Mouse (Mus musculus) midbrain, embryonic 16.5 days (tissue): ENCODE data around the gene Pdgfa. TPM values are rescaled to one million over a fixed set of nuclear protein-coding genes. Genes with fewer than 3 reads are reported as not detected.

Experiments used
- ATAC-seq: fragments of 200-750 bp; cut with Nextera tagmentation; 2 replicates; pipeline ENCODE4 v1.8.0; 2017; ENCODE audit warnings: moderate TSS enrichment
- H3K27ac ChIP-seq: fragments of 300-500 bp; sonication (generic); 2 replicates; pipeline ENCODE4 v1.5.1; 2014; ENCODE audit warnings: mild to moderate bottlenecking, low read length, mixed read lengths
- H3K27me3 ChIP-seq: fragments of 300-500 bp; sonication (generic); 2 replicates; pipeline ENCODE4 v1.6.1; 2014; ENCODE audit warnings: low read depth, low read length, mixed read lengths; ENCODE audit not compliant: control insufficient read depth, insufficient read depth
- H3K36me3 ChIP-seq: fragments of 300-500 bp; sonication (generic); 2 replicates; pipeline ENCODE4 v1.6.1; 2014; ENCODE audit warnings: mild to moderate bottlenecking, low read length, moderate library complexity, mixed read lengths; ENCODE audit not compliant: control insufficient read depth, insufficient read depth
- H3K4me1 ChIP-seq: fragments of 300-500 bp; sonication (generic); 2 replicates; pipeline ENCODE4 v1.6.1; 2014; ENCODE audit warnings: mild to moderate bottlenecking, low read length, mixed read lengths; ENCODE audit not compliant: control insufficient read depth, insufficient read depth
- H3K4me2 ChIP-seq: fragments of 300-500 bp; sonication (generic); 2 replicates; pipeline ENCODE4 v1.6.1; 2014; ENCODE audit warnings: mild to moderate bottlenecking, low read length, mixed read lengths
- H3K4me3 ChIP-seq: fragments of 300-500 bp; sonication (generic); 2 replicates; pipeline ENCODE4 v1.5.1; 2014; ENCODE audit warnings: low read depth, mild to moderate bottlenecking, low read length, moderate library complexity, mixed read lengths
- H3K9ac ChIP-seq: fragments of 300-500 bp; sonication (generic); 2 replicates; pipeline ENCODE4 v1.6.1; 2014; ENCODE audit warnings: low read depth, low read length, mixed read lengths
- H3K9me3 ChIP-seq: fragments of 300-500 bp; sonication (generic); replicated peaks from 2 replicates; pipeline ENCODE4 v1.6.1; 2014; ENCODE audit warnings: mild to moderate bottlenecking, low read length, mixed read lengths; ENCODE audit not compliant: control insufficient read depth, poor library complexity, severe bottlenecking
- WGBS: fragments of 180-500 bp; shearing (Covaris S2); extraction: QIAGEN DNeasy Blood & Tissue Kit; methylation state at CpG from one replicate; pipeline ENCODE4 v1.1.7; 2014; 5-methylcytosine and 5-hydroxymethylcytosine counted together
- polyA plus RNA-seq: library from polyadenylated mRNA; unstranded; fragments of >200 nt; fragmentation: Nextera tagmentation; extraction: Ambion mirVana; gene quantifications from 2 replicates; pipeline ENCODE4 v1.2.1, GENCODE M21; 2015

Pdgfa gene
- polyA plus RNA-seq, 1 experiment from 2014 or later: 32.2 TPM

- no peaks in the 10 kb centered on the region for H3K4me1 ChIP-seq
- no peak overlapping the region for H3K4me2 ChIP-seq
- H3K9me3 ChIP-seq: no peaks in the 10 kb centered on the region
- no peaks in the 10 kb centered on the region for H3K36me3 ChIP-seq
- no peak overlapping the region for H3K27ac ChIP-seq
- no peaks in the 10 kb centered on the region for H3K27me3 ChIP-seq
- whole genome bisulfite sequencing: 91% methylated on average over 8 of the region's 8 CpGs
- no peak overlapping the region for H3K9ac ChIP-seq
- no peak overlapping the region for H3K4me3 ChIP-seq
- ATAC-seq: no peak
Observed at GRCm38 (mm10) chr5:138974911-138975485, 22.2 kb downstream of the Pdgfa start.

DNA sequence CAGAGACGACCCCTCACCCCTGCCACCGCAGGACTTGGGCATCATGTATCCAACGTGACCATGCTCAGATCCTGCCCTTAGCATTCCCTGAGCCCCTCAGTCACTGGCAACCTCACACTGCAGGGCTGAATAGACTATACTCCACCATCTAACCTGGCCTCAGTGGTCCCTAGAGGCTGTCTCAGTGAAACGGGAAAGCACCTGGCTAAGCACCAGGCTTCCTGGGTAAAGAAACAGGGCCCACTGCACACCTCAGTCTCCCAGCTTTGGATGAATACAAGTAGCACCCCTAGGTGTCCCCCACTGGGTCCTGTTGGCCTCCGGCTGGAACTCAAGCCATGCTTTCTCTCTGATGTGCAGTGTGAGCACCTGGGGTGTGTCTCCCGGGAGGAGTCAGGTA lies 23.7 kb downstream of the Pdgfa start:
- Histone ChIP-seq H3K9me3 (no peaks in the 10 kb centered on the region), H3K4me2 (no peak overlapping the region), H3K27ac (no peak overlapping the region), H3K36me3 (no peaks in the 10 kb centered on the region), H3K9ac (no peak overlapping the region), H3K27me3 (no peaks in the 10 kb centered on the region), H3K4me1 (no peaks in the 10 kb centered on the region), H3K4me3 (no peak overlapping the region)
- ATAC-seq: no peak
- 89% methylated on average over 6 of the region's 6 CpGs for WGBS

- H3K9me3 ChIP-seq: no peaks in the 10 kb centered on the region
- H3K27ac ChIP-seq: no peak overlapping the region
- H3K4me2 ChIP-seq: no peak overlapping the region
- no peak overlapping the region for H3K4me3 ChIP-seq
- H3K9ac ChIP-seq: no peak overlapping the region
- H3K4me1 ChIP-seq: peaks cover under 1% of the 10 kb centered on the region
- WGBS: 78% methylated on average over 9 of the region's 9 CpGs
- H3K27me3 ChIP-seq: no peaks in the 10 kb centered on the region
- H3K36me3 ChIP-seq: no peaks in the 10 kb centered on the region
- no peak for ATAC-seq
Observed at GRCm38 (mm10) chr5:138971405-138971804, 25.8 kb downstream of the Pdgfa start.

GRCm38 (mm10) chr5:138970056-138970490 lies 27.1 kb downstream of the Pdgfa start:
- H3K9ac ChIP-seq: no peak overlapping the region
- no peak for ATAC-seq
- 67% methylated on average over 7 of the region's 7 CpGs for WGBS
- no peaks in the 10 kb centered on the region for H3K27me3 ChIP-seq
- no peaks in the 10 kb centered on the region for H3K36me3 ChIP-seq
- H3K27ac ChIP-seq: no peak overlapping the region
- H3K4me2 ChIP-seq: no peak overlapping the region
- H3K9me3 ChIP-seq: no peaks in the 10 kb centered on the region
- no peak overlapping the region for H3K4me3 ChIP-seq
- H3K4me1 ChIP-seq: peaks cover 14% of the 10 kb centered on the region

DNA sequence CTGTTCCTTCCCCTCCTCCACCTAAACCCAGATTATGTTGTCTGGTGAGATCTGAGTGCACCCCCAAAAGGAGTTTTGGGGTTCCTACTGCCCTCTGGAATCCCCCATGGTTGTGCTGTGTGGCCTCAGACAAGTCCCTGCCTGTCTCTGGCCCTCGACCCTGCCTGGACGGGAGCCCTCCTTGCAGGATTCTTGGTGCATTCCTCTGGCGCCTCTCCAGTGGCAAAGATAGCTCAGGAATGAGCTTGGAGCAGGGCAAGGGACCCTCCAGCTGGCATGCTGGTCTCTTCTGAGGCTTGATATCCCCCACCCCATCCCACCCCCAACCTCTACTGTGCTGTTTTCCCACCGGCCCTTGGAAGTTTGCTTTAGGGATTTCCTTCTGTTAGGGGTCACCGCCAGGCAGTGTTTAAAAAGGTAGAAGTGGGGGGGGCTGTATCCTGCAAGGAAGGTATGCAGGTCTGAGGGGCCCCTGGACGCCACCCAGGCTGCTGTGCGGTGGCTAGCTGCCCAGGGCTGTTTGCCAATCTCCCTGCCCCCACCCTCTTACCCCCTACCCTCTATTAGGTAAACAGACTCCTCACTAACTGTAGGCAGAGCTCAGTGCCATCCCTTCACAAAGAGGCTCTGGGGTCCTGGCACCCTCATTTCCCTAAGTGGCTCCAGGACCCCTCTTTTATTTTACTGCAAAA lies 31.0 kb downstream of the Pdgfa start:
- WGBS: 38% methylated on average over 7 of the region's 7 CpGs
- peak; percentile 40 for ATAC-seq

GRCm38 (mm10) chr5:138965590-138965989 lies 31.6 kb downstream of the Pdgfa start:
- ATAC-seq: peak; percentile 67; the same call in 1 of the 2 replicates

More for the DNA sequence above, 31.0 kb downstream of the Pdgfa start:
- Histone ChIP-seq H3K27me3 (no peaks in the 10 kb centered on the region), H3K27ac (peak overlapping the region; percentile 83), H3K36me3 (no peaks in the 10 kb centered on the region), H3K4me2 (no peak overlapping the region), H3K9me3 (no peaks in the 10 kb centered on the region), H3K4me1 (peaks cover 15% of the 10 kb centered on the region), H3K4me3 (no peak overlapping the region), H3K9ac (0 out of 2 replicates have a peak overlapping the region, but pooled peaks have one; percentile 2)

GRCm38 (mm10) chr5:138956427-138956833 lies 40.7 kb downstream of the Pdgfa start:
- H3K36me3 ChIP-seq: no peaks in the 10 kb centered on the region
- H3K27me3 ChIP-seq: no peaks in the 10 kb centered on the region
- no peak for ATAC-seq
- no peaks in the 10 kb centered on the region for H3K4me1 ChIP-seq
- WGBS: 69% methylated on average over 10 of the region's 10 CpGs
- no peak overlapping the region for H3K27ac ChIP-seq
- H3K9ac ChIP-seq: no peak overlapping the region
- H3K4me3 ChIP-seq: no peak overlapping the region
- no peaks in the 10 kb centered on the region for H3K9me3 ChIP-seq
- no peak overlapping the region for H3K4me2 ChIP-seq

More at GRCm38 (mm10) chr5:138965590-138965989, 31.6 kb downstream of the Pdgfa start:
- 0 out of 2 replicates have a peak overlapping the region, but pooled peaks have one; percentile 2 for H3K9ac ChIP-seq
- H3K9me3 ChIP-seq: no peaks in the 10 kb centered on the region
- no peaks in the 10 kb centered on the region for H3K27me3 ChIP-seq
- H3K4me2 ChIP-seq: peak overlapping the region; percentile 21; the same call in 1 of the 2 replicates
- H3K4me1 ChIP-seq: peaks cover 15% of the 10 kb centered on the region
- H3K4me3 ChIP-seq: no peak overlapping the region
- 75% methylated on average over 2 of the region's 2 CpGs for WGBS
- peak overlapping the region; percentile 83 for H3K27ac ChIP-seq
- no peaks in the 10 kb centered on the region for H3K36me3 ChIP-seq

DNA sequence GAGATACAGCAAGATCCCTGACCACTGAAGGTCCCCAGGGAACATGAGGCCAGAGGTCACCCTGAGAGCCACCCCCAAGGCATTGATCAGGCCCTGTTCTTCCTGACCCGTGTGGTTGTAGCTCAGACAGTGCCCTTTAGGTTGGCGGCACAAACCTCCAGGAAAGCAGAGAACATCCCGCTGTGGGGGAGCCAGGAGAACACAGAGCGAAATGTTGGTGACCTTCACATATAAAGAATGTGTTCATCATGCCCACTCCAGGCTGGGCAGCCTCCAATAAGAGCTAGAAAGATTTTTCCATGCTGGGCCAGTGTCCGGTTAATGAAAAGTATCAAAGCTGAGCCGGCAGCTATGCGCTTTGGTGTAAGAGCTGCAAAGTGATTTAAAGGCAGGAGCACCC lies 43.2 kb downstream of the Pdgfa start:
- H3K4me3 ChIP-seq: no peak overlapping the region
- H3K9me3 ChIP-seq: no peaks in the 10 kb centered on the region
- H3K27me3 ChIP-seq: no peaks in the 10 kb centered on the region
- 71% methylated on average over 7 of the region's 7 CpGs for WGBS
- ATAC-seq: no peak
- H3K27ac ChIP-seq: no peak overlapping the region
- H3K4me1 ChIP-seq: no peaks in the 10 kb centered on the region
- H3K36me3 ChIP-seq: no peaks in the 10 kb centered on the region
- H3K4me2 ChIP-seq: no peak overlapping the region
- H3K9ac ChIP-seq: no peak overlapping the region

- WGBS: 76% methylated on average over 13 of the region's 13 CpGs
- Histone ChIP-seq H3K4me3 (no peak overlapping the region), H3K9me3 (no peaks in the 10 kb centered on the region), H3K9ac (no peak overlapping the region), H3K27ac (no peak overlapping the region), H3K36me3 (no peaks in the 10 kb centered on the region), H3K4me2 (no peak overlapping the region), H3K27me3 (no peaks in the 10 kb centered on the region), H3K4me1 (peaks cover 6% of the 10 kb centered on the region; the same call in 1 of the 2 replicates)
- ATAC-seq: no peak
Observed at GRCm38 (mm10) chr5:138952969-138953368, 44.2 kb downstream of the Pdgfa start.
